Mouse (Mus musculus): Measurements from ENCODE around the gene Tmem240. TPM values are rescaled to one million over a fixed set of nuclear protein-coding genes. Genes with fewer than 3 reads are reported as not detected.
"Not testable (repeated sequence)": the region's sequence is repeated elsewhere in the genome, so short reads cannot be mapped to it uniquely, and the experiment has no call there.

Tmem240 gene
- polyA plus RNA-seq, 2 experiments from 2014 or later = 0.24 TPM; not detected in 1

DNA sequence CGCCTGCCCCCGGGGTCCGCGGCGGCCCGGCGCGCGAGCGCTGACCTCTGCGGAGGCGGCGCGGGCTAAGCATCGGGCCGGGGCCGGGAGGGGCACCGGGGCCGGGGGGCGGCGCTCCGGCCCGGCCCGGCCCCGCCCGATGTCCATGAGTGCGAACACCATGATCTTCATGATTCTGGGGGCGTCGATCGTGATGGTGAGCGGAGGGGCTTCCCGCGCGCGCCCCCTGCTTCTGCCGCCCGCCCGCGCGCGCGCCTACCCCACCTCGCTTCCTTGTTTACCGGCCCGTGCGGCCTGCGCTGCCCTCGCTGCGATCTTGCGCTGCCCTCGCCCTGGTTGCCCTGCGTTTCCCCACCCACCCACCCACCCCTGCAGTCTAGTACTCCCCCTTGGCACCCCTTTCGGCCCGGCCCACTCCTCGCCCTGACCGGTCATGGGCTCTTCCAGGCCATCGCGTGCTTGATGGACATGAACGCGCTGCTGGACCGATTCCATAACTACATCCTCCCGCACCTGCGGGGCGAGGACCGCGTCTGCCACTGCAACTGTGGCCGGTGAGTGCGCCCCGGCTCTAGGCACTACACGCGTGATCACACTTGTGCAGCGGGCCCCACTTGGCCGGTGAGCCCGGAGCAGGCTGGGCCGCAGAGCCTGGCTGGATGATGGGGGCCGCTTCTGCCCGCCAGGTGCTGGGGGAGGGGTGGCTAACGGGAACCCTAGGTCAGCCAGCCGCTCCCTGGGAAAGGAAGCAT is 527 bp downstream of the Tmem240 start:
- peak; percentile 27 for ATAC-seq

DNA sequence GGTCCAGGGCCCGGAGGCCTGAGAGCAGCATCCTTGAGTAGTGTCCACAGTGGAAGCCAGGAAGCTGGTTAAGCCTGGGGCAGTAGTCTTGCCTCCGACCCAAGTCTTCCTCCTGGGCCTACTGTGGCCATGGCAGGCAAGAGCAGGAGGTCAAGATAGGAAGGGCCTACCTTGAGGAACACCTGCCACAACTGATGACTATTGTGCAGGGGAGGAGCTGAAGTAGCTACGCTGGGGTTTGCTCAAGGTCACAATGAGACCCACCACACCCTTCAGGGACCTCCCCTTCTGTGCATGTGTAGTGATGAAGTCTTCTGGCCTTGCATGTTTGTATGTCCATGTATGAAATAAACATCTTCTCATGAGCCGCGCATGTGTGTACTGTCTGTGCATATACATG is 1.2 kb downstream of the Tmem240 start:
- no peak for ATAC-seq

DNA sequence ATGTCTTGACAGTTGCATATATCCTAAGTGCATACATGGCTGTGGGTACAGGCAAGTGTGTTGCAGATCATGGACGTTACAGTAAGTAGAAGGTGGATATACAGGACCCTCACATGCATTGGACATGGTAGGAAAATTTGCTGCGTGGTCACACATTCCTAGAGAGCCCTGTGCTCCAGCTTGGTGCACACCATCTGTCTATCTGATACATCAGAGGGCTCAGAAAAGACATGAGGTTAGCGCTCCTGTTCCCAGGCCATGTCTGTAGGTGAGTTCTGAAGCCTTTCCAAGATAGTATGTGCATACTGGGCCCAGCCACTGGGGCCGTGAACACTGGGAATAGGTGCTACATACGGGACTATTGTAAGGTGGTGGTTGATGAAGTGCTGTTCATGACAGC is 1.8 kb downstream of the Tmem240 start:
- ATAC-seq = no peak

DNA sequence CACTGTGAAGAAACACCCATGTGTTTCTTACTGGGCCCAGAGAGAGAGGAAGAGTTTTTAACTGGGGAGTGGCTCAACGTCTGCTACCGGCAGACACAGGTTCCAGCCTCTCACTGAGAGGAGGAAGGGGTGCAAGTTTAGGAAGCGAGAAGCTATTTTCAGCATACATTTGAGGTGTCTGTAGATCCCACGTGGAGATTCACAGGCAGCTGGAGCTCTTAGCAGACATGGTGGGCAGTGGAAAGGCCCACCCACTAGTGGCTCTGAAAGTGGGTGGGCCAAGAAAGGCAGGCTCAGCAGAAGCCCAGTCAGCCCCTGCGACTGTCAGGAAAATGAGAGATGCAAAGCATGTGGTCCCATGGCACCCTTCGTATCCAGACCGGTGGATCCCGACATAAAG is 3.7 kb downstream of the Tmem240 start:
- ATAC-seq = no peak

DNA sequence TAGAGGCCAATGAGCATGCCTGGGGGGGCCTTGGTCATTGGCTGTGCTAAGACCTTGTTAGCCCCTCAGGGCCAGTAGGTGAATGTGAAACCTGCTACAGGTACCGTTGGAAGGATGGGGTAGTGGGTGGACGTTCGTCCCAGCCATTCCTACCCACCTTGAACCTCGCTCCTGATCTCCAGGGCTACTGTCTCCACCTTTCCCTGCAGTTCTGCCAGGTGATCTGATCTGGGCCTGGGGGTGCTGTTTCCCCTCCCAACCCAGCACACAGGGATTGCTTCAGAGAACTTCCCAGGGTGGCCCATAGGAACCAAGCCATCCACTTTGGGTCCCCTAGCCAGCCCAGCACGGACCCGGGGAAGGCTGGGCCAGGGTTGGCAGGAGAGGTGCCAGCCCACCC is 4.6 kb downstream of the Tmem240 start:
- ATAC-seq = no peak

DNA sequence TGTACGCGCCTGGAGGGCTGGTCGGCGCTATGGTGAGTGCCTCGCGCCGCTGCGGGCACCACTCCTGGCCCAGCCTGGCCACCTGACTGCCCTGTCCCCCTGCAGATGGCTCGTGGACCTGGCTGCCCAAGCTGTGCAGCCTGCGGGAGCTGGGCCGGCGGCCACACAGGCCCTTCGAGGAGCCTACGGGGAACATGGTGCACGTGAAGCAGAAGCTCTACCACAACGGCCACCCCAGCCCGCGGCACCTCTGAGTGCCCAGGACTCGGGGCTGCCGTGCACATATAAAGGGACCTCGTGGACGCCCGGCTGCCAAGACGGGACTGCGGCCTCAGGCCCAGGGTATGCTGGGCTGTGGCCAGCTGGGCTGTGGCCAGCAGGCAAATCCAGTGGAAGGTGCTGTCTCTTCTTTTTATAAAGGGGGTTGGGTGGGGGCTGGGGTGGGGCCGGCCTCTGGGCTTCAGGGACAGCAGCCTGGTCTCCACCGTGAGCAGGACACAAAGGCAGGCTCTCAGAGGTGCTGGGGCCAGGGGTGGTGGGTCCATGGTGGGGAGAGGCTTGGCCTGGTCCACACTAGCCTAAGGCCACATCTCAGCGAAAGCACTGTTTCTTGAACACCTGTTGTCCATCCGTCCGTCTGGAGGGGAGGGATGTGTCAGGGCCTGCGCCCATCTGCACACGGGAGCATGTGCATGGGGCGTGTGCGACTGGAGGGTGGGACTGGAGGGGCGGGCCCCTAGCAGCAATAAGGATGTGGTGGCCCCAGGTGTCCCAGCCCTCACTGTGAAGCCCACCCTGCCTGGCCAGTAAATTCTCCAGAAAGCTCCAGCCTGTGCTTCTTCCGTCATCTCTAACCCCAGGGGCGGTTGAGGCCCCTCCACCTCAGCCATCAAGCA is 5.4 kb downstream of the Tmem240 start:
- no peak for ATAC-seq

DNA sequence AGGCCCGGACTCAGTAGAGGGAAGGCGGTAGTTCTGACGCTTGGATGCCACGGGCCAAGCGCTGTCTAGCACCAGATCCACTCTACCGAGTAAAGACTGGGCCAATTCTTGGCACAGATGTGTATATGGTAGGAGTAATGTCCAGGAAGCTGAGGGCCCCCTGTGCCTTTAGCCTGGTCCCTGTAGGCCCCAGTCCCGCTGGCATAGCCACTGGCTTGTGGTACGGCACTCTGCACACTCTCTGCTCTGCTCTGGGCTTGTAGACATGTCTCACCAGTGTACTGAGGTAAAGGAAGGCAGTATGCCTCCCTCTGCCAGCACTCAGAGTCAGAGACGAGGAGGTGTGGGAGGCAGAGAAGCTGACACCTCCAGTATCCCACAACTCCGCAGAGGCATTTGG is 6.1 kb downstream of the Tmem240 start:
- not testable (repeated sequence) for ATAC-seq

DNA sequence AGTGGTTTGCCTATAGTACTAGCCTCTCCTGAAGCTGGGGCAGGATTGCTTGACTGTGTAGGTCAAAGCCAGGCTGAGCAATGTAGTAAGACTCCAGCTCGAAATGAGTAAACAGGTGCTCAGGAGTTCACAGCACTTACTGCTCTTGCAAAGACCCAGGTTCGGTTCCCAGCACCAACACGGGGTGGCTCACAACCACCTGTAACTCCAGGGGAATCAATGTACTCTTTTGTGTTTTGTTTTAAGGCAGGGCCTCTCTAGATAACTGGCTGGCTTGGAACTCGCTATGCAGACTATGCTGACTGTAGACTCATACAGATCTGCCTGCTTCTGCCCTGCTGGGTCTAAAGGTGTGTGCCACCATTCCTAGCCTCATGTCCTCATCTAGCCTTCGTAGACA is 8.1 kb downstream of the Tmem240 start:
- ATAC-seq = no peak

DNA sequence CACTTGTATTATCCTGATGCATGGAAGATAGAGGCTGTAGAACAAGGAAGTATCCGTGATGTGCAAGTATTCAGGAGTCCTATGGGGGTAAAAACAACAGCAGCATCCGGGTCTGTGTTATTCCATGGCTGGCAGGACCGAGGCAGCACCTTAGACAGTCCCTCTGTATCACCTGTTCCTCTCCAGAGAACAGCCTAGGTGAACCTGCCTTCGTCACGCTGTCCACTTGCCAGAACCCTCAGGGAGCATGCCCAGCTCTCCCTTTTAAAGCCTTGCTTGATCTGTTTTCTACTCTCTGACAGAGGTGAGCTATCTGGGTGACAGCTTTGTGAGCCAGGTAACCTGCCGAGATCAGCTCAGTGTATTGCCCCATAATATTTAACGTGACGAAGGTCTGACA is 9.9 kb downstream of the Tmem240 start:
- ATAC-seq = no peak

DNA sequence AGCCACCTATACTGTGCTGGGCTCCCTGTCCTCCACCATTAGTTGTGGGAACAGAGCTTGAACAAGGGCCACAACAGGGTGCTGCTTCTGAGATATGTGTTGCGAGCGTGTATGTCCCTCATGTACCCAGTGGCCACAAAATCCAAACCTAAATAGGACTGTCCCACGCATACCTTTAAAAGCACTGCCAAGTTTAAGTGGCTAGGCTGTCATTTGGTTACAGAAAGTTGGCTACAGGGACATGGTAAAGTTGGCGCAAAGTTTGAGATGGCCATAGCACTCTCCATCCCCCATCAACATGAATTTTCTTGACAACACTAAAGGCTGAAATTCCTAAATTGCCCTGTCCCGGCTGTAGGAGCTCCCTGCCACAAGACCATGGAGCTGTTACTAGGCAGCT is 10.5 kb downstream of the Tmem240 start:
- ATAC-seq = no peak

DNA sequence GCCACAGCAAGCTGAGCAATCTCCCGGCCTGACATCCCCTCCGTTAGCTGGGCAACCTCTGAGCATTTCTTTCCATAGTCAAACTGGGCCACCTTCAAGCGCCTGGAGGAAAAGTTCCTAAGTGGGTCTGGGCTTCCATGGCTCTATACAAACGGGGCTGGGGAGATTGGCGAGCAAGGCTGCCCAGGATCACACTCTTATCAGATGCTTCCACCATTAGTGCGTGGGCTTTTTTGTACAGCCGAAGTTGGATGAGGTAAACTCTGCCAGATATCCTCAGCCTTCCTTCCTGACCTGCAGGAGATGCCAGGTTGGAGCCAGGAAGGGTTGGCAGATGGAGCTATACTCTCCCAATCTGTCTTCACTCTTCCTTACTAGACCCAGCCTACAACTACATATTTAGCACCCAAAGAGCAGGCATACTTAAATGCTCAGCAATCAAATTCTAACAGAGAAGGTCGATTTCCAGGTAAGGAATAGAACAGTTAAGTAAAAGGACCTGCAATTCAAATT is 11.5 kb downstream of the Tmem240 start:
- no peak for ATAC-seq

DNA sequence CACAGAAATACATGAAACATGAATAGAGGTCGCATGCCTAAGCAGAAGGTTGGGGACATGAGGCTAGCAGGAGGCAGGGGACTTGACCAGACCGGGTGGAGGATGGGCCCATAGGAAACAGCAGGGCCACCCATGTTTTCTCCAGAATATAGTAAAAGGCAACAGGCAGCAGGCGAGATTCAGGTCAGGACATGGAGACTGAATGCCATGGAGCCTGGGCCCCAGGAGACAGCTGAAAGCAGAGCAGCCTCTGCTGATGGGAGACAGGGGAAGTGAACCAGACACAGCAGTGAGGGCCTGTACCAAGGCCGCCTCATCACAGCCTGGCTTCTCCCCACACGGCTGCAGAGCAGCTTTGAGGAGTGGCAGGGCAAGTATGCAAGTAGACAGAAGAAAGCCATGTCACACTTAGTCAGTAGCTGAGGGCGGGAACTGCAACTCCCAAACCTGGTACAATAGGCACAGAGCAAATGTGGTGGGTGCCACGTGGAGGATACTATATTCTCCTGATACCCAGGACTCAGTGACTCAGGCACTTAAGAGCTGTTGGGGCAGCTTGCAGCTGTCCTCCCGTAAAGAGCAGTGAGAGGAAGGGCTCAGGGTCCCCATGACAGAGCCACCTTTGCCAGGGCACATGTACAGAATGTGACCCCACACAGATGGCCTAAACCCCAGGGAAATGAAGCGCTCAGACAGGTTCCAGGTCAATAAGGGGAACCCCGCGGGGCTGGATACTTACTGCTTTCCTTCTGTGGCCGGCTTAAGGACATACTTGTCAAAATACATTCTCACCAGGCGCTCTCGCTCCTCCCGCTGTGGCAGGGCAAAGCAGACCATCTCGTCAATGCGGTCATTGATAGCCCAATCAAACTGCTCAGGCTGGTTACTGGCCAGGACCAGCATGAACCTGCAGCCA is 12.2 kb downstream of the Tmem240 start:
- ATAC-seq = no peak

DNA sequence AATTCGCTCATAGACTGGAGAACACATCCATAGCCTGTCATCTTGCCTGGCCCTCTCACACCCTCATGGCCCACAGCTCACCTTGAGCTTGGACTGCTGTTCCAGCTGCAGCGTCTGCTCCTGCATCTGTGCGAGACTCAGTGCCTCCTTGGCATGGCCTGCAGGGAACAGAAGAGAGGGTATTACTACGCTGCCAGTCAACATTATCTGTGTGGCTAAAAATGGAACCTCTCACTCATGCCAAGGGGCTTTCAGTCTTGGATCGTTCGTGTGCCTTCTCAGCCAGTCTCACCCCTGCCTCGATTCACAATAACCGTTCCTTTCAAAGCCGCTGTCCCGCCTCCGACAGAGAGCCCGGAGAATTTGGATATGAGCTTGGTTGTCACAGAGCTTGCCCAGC is 22.4 kb downstream of the Tmem240 start:
- no peak for ATAC-seq

DNA sequence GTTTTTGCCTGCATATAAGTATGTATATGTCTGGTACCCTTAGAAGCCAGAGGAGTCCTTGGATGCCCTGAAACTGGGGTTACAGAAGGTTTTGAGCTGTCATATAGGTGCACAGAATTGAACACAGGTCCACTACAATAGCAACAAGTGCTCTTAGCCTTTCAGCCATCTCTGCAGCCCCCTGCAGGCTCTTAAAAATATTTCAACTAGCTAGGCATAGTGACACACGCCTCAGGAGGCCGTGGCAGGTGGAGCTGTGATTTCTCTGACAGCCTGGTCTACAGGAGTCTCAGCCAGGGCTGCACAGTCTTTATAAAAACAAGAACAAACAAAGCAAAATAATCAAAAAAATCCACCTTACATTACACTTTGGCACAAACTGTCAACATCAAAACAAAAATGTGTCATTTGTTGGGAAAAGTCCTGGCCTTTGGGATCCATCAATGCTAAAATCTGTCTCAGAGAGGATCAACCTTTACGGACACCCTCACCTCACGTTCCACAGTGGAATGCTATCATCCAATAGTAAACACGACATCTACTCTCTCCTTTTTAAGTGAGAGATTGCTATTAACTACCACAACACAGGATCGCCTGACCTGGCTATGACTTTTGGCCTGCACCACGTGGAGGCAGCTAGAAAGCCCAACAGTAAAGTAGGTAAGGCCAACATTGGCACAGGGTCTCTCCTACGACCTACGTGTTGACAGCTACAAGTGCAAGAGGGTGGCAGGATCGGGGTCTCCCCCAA is 25.4 kb downstream of the Tmem240 start:
- ATAC-seq = peak; percentile 46

DNA sequence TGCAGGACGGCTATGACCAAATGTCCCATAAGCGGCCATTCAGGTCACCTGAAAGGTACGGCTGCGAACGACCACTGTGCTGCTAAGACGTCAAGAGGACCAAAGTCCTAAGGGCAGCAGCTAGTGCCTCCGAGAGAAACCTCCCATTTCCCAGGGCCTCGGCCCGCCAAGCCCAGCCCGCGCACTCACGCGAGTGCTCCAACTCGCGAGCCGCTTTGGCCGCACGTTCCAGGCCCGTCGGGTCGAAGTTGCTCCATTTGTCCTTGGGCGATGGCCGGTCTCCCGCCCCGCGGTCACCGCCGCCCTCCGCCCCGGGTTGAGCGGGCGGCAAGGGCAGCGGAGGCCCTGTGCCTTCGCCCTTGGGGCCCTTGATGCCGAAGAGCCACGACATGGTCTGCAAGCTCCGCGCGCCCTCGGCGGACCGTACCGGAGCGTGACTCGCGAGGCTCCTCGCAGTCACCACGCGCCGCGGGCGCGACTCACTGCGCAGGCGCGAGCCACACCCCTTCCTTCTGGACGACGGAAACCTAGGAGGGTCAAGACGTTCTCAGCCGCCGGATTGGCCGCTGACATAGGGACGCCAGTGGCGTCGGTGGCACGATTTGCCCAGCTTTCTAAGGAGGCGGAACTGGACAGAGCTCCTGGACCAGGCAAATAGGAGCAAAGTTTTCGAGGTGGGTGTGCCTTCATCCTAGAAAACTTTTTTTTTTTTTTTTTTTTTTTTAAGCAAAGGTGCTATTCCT is 26.2 kb downstream of the Tmem240 start, which contains the start of gene Atad3a:
TSS of gene Atad3a (minus strand) at position 481 of the 743 bp plus-strand sequence.
- peak; percentile 91 for ATAC-seq

DNA sequence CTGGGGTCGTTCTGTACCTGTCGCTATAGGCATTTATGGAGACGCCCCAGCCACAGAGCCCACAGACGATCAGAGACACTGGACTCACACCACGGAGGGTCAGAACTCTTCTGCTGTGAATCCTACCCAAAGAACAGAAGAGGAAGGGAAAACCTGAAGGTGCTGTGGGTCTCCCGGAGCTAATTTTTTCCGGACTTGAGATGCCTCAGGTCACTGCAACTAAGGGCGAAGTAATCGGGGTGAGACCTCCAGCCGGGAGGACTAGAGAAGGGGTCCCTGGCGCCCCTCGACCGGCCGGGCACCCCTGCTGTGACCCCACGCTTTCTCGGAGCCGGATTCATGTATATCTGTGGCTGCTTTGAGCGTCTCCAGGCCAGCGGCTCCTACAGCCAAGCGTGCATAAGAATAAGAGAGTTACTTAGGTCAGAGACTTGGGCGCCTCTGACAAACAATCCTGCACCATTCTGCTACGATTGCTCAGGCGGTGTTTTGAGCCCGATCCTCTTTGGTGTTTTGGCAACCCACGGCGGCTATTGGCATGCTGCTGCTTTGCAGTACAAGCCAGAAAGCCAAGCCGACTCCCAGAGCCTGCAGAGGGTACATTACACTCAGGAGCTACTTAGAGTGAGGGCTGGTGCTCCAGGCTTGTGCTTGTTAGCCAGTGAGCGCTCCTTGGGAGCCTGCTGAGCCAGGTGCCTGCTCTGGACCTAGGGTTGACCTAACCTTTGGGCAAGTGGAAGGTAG is 26.9 kb downstream of the Tmem240 start:
- ATAC-seq = no peak

DNA sequence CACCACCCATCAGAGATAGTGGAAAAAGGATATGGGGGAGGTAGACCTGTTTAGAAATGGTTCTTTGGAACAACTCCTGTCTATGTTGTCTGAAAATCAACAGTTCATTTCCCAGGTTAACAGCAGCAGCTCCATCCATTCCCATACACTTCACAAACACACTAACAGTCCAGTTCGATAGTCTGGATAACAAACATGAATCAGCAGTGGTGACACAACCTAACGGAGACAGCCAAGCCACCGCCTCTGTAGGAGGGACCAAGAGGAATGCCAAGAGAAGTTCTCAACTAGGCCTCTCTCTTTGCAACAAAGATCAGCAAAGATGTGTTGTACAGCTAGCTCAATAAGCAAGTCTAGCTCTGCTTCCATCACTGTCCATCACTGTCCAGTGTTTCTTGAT is 27.8 kb downstream of the Tmem240 start:
- ATAC-seq = no peak

DNA sequence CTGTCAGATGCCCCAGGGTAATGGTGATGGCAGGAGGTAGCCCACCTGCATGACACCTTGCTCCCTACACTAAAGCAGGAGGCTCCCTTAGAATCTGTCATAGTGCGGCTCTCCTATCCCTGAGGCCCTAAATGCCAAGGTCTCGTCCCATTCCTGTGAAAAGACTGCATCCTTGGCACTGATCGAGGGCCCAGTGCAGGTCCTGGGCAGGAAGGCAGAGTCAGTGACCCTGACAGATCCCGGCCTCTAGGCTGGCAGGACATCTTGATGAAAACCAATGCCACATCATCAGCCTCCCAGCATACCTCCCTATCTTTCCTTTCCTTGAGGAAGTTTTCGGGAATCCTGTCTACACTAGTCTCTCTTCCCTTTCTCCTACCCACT is 34.9 kb downstream of the Tmem240 start:
- no peak for ATAC-seq

DNA sequence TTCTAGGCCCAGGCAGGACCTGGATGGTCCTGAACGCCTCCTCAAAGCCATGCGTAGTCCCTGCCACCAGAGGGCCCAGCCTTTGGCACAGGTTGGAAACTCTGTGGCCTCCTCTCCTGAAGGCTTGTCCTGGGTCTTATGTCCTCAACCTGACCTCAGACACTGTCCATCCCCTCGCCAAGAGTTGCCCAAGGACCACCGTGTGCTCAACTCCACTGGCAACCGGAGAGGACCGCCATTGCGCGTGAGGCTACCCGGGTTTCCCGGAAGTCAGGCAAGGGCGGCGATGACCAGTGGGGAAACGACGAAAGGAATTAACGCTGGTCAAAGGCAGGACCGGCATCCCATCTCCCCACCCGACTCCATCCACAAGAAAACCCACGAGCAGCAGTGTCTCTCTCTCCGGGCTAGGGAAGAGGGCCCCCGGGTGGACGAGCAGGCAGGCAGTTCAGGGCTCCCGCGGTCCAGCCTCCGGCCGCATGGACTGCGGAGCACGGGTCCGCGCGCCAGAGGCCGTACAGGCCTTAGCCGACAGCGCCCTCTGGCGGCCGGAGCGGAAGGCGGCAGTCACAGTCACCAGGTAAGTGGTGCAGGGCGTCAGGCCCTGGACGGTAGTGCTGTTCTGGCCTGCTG is 35.4 kb downstream of the Tmem240 start:
- ATAC-seq = peak; percentile 67

DNA sequence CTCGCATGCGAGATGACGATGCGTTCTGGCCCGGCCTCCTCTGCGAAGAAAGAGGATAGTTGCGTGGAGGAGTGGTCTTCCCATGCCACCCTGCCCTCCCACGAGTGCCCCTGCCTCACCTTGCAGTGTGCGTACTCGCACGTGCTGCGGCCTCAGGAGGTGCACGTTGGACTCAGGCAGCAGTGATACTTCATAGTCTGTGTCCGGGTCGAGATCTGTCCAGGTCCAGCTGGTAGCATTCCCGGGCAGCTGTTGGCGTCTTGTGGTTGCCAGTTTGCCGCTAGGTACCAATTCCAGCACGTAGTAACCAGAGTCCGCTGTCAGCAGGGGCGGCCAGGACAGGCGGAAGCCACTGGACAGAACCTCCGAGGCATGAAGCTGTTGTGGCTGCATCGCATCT is 36.0 kb downstream of the Tmem240 start:
- no peak for ATAC-seq

Measured in CD4-positive, CD25-positive, alpha-beta regulatory T cell, adult 4 months (primary cell).